Mouse (Mus musculus) common myeloid progenitor, adult 5-6 weeks (primary cell): ENCODE data around the gene Alms1. TPM values are rescaled to one million over a fixed set of nuclear protein-coding genes. Genes with fewer than 3 reads are reported as not detected.
"Not testable (repeated sequence)": the region's sequence is repeated elsewhere in the genome, so short reads cannot be mapped to it uniquely, and the experiment has no call there.

ENCODE experiments used
- ATAC-seq: replicated peaks from 2 replicates; pipeline ENCODE4 v1.8.0; 2016; ENCODE audit warnings: low read depth, mild to moderate bottlenecking, moderate TSS enrichment, inconsistent platforms; ENCODE audit not compliant: poor library complexity, severe bottlenecking
- total RNA-seq: library from RNA; stranded (forward); fragments of 200-1000, 187-1606 nt; gene quantifications from 2 replicates; pipeline ENCODE4 v1.2.3, GENCODE M21; 2017

Alms1 gene
- total RNA-seq: 26.9 and 30.5 TPM in 2 replicates

GRCm38 (mm10) chr6:85587396-85588143, at the start of gene Alms1:
TSS of gene Alms1 (plus strand) at chr6:85587531.
- peak; percentile 92 for ATAC-seq

GRCm38 (mm10) chr6:85543351-85544175, 43.8 kb upstream of the Alms1 start:
- no peak for ATAC-seq

DNA sequence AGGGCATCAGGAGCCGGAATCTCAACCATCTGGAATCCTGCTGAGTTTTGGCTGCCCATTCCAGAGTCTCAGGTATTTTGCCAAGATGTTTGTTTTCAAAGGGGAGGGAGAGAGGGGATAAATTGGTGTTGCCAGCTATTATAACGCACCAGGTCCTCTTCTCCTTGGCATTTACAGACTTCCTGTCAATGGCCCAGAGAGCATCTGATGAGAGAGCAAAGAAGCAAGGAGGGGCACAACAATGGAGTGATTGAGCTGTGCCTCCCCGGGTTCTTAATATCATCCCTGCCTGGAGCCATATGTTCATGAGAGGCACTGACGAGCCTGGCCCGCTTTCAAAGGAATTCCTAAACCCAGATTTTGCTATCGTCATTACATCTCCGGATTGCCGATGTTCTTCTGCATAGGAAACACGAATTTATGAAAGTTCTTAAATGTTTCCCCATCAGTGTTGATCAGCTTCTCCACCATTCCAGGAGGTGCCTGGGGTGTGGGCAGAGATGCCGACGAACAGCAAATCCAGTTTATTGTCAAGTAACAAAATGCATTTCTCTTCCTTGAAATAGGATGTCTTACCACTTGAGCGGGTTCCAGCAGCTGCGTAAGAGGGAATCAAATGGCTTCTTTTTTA, 43.0 kb upstream of the Alms1 start:
- ATAC-seq: no peak

DNA sequence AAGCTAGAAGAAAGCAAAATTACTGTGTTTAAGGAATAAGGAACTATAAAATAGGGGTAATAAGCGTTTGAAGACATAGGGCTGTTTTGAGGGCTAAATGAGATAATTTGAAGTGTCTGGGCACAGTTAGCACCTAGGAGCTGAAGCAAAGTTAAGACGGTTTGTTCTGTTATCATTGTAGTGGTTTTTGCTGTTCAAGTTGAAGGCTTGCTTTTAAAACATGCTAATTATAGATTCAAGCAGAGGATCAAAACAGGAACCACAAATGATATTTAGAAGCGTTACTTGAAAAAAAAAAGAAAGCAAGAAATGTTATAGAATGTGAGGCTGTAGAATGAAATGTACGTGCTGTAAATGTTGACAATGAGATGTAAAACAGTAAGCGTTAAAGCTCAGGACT, 39.7 kb upstream of the Alms1 start:
- ATAC-seq: no peak

DNA sequence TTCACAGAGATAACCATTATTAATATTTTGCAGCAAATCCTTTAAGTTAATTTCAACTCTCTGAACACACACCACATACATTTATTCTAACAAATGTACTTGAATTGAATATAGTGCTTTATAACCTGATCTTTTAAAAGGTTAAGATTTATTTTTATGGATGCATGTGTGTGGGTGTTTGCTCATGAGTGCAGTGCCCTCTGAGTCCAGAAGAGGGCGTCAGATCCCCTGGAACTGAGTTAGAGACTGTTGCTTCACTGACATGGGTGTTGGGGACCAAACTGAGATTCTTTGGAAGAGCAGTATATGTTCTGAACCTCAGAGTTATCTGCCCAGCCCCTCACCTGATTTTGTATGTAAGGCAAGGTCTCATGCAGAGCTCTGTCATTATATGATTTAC, 25.0 kb upstream of the Alms1 start:
- no peak for ATAC-seq

- ATAC-seq: no peak
These were observed 14.5 kb upstream of the Alms1 start for GRCm38 (mm10) chr6:85572816-85573215.

- ATAC-seq: no peak
These were observed 5.6 kb upstream of the Alms1 start for GRCm38 (mm10) chr6:85581688-85582087.

DNA sequence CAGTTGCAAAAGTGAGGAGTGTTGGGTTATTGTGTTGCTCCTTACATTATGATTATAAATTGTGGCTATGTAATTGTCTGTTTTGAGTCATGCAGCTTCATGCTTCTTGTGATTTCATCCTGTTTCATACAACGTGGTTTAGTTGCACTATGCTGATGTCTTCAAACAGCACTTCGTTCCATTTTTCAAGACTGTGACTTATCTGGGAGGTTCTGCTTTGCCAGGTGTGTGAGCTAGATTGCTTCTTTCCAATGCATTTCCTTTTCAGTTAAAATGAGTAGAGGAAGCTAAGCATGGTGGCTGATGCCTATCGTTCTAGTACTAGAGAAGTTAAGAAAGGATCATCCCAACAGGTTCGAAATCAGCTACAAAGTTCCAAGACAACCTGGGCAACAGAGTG, 2.7 kb upstream of the Alms1 start:
- no peak for ATAC-seq

DNA sequence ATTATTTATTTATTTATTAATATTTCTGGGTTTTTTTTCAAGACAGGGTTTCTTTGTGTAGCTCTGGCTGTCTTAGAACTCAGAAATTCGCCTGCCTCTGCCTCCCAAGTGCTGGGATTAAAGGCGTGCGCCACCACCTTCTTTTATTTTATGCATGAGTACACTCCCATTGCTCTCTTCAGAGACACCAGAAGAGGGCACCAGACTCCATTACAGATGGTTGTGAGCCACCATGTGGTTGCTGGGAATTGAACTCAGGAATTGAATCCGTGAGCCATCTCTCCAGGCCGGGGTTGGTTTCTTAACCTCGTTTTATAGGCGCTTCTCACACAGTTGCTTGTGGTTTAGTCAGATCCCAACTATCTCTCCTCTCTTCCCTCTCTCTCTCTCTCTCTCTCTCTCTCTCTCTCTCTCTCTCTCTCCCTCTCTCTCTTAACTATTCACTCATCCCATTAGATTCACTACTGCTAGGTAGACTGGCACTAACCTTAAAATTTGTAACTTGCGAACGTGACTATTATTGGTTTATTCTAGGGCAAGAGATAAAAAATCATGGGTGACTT, 445 bp upstream of the Alms1 start:
- no peak for ATAC-seq

DNA sequence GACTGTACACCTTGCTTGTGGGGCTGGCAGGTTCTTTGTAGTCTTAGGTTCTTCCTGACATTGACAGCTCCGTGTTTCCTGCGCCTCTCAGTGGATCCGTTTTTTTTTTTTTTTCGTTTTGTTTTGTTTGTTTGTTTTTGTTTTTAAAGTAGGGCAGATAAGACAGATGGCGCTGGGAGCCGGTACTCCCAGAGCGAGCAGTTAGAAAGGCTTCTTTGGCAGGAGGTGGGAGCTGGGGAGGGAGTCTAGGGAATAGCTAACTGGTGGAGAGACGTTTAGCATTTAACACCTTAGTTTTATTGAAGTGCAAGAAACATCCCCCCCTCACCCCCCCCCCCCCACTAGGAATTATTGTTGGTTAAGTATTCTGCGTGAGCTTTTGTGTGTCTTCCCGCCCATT, 833 bp downstream of the Alms1 start:
- no peak for ATAC-seq

GRCm38 (mm10) chr6:85588568-85588967, 1.2 kb downstream of the Alms1 start:
- ATAC-seq: no peak

- ATAC-seq: no peak
These were observed 2.8 kb downstream of the Alms1 start for GRCm38 (mm10) chr6:85590116-85590515.

DNA sequence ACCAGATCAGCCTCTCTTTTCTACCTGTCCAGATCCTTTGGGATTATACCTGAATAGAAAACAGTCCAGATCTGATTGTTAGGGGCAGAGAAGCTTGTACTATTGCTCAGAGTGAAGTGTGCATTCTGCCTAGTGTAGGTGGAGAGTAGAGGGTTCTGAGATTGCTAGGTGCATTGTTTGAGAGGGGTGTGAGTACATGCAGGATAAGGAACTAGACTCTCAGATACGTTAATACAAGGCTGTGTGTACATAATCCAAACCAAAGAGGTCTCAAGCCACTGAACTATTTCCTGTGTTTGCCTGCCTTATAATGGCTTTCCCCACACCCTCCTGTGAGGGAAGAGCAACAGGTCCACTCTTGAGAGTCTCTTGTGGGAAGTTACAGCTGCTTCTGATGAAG, 12.0 kb downstream of the Alms1 start:
- no peak for ATAC-seq

DNA sequence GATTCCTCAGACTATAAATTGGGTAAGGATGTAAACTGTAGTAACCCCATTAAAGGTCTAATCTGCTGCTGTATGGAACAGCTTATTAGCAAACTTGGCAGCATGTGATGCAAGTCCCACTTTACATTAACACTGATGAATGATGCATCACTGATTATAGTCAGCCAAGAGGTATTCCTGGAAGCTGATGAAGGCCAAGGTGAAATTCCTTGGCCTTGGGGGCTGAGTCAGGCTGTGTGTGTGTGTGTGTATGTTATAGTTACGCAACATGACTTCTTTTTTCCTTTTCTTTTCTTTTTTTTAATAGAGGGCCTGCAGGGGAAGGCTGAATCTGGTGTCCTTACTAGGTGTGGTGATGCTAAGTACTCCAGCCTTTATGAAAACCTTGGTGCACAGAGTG, 23.2 kb downstream of the Alms1 start:
- no peak for ATAC-seq

DNA sequence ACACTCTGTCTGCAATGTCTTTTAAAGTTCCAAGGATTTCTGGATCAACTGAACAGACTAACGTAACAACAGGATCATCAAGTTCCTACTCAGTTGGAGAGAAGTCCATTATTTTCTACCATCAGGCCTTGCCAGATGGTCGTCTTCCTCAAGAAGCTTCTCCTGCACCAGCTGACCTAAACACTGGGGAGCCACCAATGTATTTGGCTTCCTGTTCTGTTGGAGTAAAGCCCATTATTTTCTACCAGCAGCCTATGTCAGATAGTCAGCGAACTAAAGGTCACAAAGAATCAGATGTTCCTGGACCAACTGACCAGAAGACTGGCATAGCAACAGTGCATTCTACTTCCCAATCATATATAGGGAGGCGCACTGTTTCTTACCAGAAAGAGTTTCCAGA, 33.5 kb downstream of the Alms1 start:
- ATAC-seq: no peak

DNA sequence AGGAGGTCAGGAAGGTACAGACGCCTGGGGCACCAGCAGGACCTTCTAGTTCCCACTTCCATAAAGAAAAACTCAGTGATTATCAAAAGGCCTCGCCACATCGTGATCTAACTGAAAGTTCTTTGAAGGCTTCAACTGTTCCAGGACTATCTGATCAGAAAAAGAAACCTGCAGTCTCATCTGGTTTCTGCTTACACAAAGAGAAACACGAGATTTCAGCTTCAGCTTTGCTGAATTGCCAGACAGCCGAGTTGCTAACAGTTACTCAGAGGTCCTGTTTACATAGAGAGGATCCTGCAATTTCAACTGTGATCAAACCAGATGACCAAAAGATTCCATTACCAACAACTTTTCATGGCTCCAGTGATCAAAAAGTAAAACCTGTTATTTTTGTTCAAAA, 34.3 kb downstream of the Alms1 start:
- ATAC-seq: no peak

- no peak for ATAC-seq
These were observed 37.2 kb downstream of the Alms1 start for GRCm38 (mm10) chr6:85624511-85624910.

DNA sequence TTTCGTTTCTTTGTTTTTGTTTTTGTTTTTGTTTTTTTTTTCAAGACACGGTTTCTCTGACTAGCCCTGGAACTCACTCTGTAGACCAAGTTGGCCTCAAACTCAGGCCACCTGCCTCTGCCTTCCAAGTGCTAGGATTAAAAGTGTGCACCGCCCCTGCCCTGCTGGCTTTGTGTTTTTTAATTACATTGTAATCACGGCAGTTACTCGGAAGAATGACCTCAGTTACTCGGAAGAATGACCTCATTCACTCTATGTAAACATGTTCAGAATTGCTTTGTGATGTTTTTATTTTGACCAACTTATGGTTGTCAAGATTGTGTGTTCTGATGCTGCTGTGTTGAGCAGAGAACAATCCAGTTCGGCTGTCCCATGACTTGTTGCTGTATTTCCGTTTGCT, 45.8 kb downstream of the Alms1 start:
- no peak for ATAC-seq

DNA sequence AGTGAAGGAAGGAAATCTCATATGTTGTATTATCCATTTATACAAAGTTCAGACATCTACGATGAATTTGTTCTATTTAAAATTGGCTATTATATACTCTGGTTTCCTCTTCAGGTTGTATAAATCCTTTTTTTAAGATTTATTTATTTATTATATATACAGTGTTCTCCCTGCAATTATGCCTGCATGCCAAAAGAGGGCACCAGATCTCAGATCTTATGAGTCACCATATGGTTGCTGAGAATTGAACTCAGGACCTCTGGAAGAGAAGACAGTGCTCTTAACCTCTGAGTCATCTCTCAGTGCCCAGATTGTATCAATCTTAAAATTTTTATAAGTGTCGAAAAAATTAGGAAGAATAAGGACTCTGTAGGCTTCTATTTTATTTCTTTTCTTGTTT, 65.9 kb downstream of the Alms1 start:
- no peak for ATAC-seq

GRCm38 (mm10) chr6:85701943-85702342, 114.6 kb downstream of the Alms1 start:
- not testable (repeated sequence) for ATAC-seq

DNA sequence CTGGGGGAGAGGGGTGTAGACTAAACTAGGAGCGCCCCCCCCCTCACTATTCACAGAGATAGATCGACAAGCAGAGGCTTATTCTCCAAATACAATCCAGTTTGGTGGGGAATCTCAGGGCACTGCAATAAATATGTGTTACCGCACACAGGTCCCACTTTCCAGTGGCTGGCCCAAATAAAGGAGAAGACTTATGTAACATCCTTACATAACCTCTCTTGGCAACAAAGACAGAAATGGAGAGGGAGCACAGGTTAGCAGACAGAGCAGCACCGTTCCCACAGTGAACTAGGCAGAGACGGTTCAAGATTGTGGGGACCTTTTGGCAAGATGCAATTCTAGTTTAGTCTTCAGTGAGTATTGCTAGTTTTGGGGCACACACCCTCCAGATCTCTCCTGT, 121.9 kb downstream of the Alms1 start:
- ATAC-seq: not testable (repeated sequence)
